Mouse (Mus musculus) testis, adult 2 months (tissue): ENCODE measurements at regions not wholly inside any gene's neighbourhood (a gene's known extent, or its start where the extent isn't known, plus 50 kb on each side); places are given as distances from the start of the nearest gene placed in this dataset.

Experiments used
- CTCF ChIP-seq: fragments of 200-500 bp; IDR thresholded peaks from 2 replicates; pipeline ENCODE4 v1.5.1; 2012; ENCODE audit warnings: low read depth, mild to moderate bottlenecking, inconsistent platforms, low read length, moderate library complexity; ENCODE audit not compliant: control insufficient read depth, insufficient read depth, insufficient replicate concordance
- POLR2A ChIP-seq: fragments of 200-500 bp; IDR thresholded peaks from 2 replicates; pipeline ENCODE4 v1.6.1; 2012; ENCODE audit warnings: low read depth, mild to moderate bottlenecking, inconsistent platforms, low read length, moderate library complexity; ENCODE audit not compliant: control insufficient read depth

DNA sequence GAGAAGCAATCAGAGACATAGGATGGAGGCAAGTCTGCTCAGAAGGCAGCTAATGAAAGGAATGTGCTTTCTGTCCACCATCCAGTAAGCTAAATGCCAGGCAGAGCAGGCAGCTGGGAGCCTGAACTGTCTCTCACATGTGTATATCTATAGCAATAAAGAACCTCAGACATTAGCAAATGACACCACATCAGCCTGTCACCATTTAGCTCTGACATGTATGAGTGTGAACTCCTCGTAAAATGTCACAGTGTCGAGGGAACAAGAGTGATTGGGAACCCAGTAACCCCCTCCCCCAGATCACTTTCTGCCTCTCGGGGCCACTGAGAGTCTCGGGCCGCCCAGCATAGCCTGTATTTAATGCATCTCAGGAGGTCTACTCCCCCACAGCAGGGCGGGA is 274.2 kb upstream of the Zfp637 start:
- no peak for TF ChIP-seq CTCF
- no peak for TF ChIP-seq POLR2A
